9 mouse cellular contexts compared by ENCODE assay signal in genomic region chr8:41824928-41825327, GRCm38 (mm10).
DNase-seq lines count a peak whose midpoint lies in the region; ATAC-seq and TF ChIP-seq lines count a peak whose summit lies in the region.
"Had no signal": no experiment of that assay in that cellular context is flagged by ENCODE, and none has a peak within 500 bp of the region (broad histone marks: within the 10 kb centered on the region; RNA-seq: fewer than 3 reads in every experiment).

No protein-coding gene starts in this region.

- H3K36me3 ChIP-seq in hindbrain, embryonic 14.5 days (replicated peaks; ENCODE audit: control insufficient read depth, insufficient read depth), result no peaks in the 10 kb centered on the region
- no peaks in the 10 kb centered on the region for H3K36me3 ChIP-seq in hindbrain, embryonic 16.5 days (ENCODE audit: control insufficient read depth, insufficient read depth, low read length)
- H3K36me3 ChIP-seq in ES-E14 (ENCODE audit: control insufficient read depth, insufficient read depth, low read length, poor library complexity, severe bottlenecking), result no peaks in the 10 kb centered on the region
- H3K36me3 ChIP-seq: liver, embryonic 15.5 days had no signal

- H3K27me3 ChIP-seq in hindbrain, embryonic 14.5 days (ENCODE audit: control insufficient read depth, insufficient read depth, low read length), result no peaks in the 10 kb centered on the region
- H3K27me3 ChIP-seq in hindbrain, embryonic 16.5 days (replicated peaks; ENCODE audit: control insufficient read depth, insufficient read depth, low read length), result no peaks in the 10 kb centered on the region
- H3K27me3 ChIP-seq: liver, embryonic 15.5 days had no signal

- H3K27ac ChIP-seq in hindbrain, embryonic 14.5 days, result no peak overlapping the region
- H3K27ac ChIP-seq in hindbrain, embryonic 16.5 days (ENCODE audit: low read depth, low read length), result no peak overlapping the region
- no peak overlapping the region for H3K27ac ChIP-seq in ES-E14 (ENCODE audit: insufficient read depth, low read depth, low read length, poor library complexity, severe bottlenecking)
- H3K27ac ChIP-seq: liver, embryonic 15.5 days had no signal

- H3K4me3 ChIP-seq in hindbrain, embryonic 14.5 days (replicated peaks; ENCODE audit: low read length), result no peak overlapping the region
- no peak overlapping the region for H3K4me3 ChIP-seq in hindbrain, embryonic 16.5 days (ENCODE audit: low read length)
- H3K4me3 ChIP-seq in ES-E14 (ENCODE audit: insufficient read depth in 1 of 2, low read depth in 1 of 2, low read length in 2 of 2, poor library complexity in 1 of 2, severe bottlenecking in 1 of 2), result no peak overlapping the region
- H3K4me3 ChIP-seq: liver, embryonic 15.5 days had no signal

- peak; percentile 83 for DNase-seq in hindbrain, embryonic 14.5 days (ENCODE audit: low spot score)
- peak; percentile 59 for DNase-seq in ES-E14 (ENCODE audit: low read depth, low spot score)
- peak; percentile 46 for DNase-seq in cerebellum, adult 9-10 months
- peak; percentile 10 to 42 for DNase-seq in frontal cortex, postnatal 10 days (ENCODE audit: low spot score in 2 of 2)
- peak; percentile 20 for DNase-seq in layer of hippocampus, adult 9-11 months

- no peak overlapping the region for H3K4me2 ChIP-seq in hindbrain, embryonic 14.5 days (replicated peaks)
- no peak overlapping the region for H3K4me2 ChIP-seq in hindbrain, embryonic 16.5 days (ENCODE audit: low read length)
- H3K4me2 ChIP-seq: liver, embryonic 15.5 days had no signal

- no peaks in the 10 kb centered on the region for H3K9me3 ChIP-seq in hindbrain, embryonic 14.5 days (ENCODE audit: control insufficient read depth, low read length)
- no peaks in the 10 kb centered on the region for H3K9me3 ChIP-seq in hindbrain, embryonic 16.5 days (ENCODE audit: control insufficient read depth, low read length)
- H3K9me3 ChIP-seq in ES-E14 (ENCODE audit: control insufficient read depth, insufficient read depth, low read depth, low read length), result no peaks in the 10 kb centered on the region; the same call in 1 of the 2 replicates
- H3K9me3 ChIP-seq: liver, embryonic 15.5 days had no signal

- no peaks in the 10 kb centered on the region for H3K4me1 ChIP-seq in hindbrain, embryonic 14.5 days (replicated peaks; ENCODE audit: control insufficient read depth, insufficient read depth, low read length)
- no peaks in the 10 kb centered on the region for H3K4me1 ChIP-seq in hindbrain, embryonic 16.5 days (ENCODE audit: control insufficient read depth, insufficient read depth, low read depth, low read length)
- no peaks in the 10 kb centered on the region for H3K4me1 ChIP-seq in ES-E14 (ENCODE audit: control insufficient read depth in 2 of 2, insufficient read depth in 2 of 2, low read length in 2 of 2, poor library complexity in 1 of 2)
- H3K4me1 ChIP-seq: liver, embryonic 15.5 days had no signal

- 32% methylated on average over 7 of the region's 7 CpGs for whole genome bisulfite sequencing in hindbrain, embryonic 14.5 days
- WGBS in hindbrain, embryonic 16.5 days, result 20% methylated on average over 7 of the region's 7 CpGs

- in situ Hi-C loops in ES-E14 (cut with MboI; ENCODE audit: low sequenced_read_pairs in 2 of 2, unreplicated experiment in 2 of 2), result no loop called here

- H3K9ac ChIP-seq in hindbrain, embryonic 14.5 days, result no peak overlapping the region
- no peak overlapping the region for H3K9ac ChIP-seq in hindbrain, embryonic 16.5 days (ENCODE audit: low read depth, low read length)
- no peak overlapping the region for H3K9ac ChIP-seq in ES-E14 (ENCODE audit: insufficient read depth, low read depth, low read length, poor library complexity, severe bottlenecking)
- H3K9ac ChIP-seq: liver, embryonic 15.5 days had no signal

- ATAC-seq in hindbrain, embryonic 14.5 days (ENCODE audit: low FRiP score), result no peak
- no peak for ATAC-seq in hindbrain, embryonic 16.5 days
- ATAC-seq in megakaryocyte-erythroid progenitor cell, adult 5-6 weeks (replicated peaks; ENCODE audit: low FRiP score, low TSS enrichment, poor library complexity, severe bottlenecking), result peak; percentile 78
- ATAC-seq in erythroblast, adult 5-6 weeks (replicated peaks; ENCODE audit: low FRiP score, poor library complexity, severe bottlenecking), result no peak

TF ChIP-seq in ES-E14, 5 proteins besides CTCF, POLR2A, EP300 and RAD21:
- TF ChIP-seq CHD2 (IDR thresholded peaks at IDR 0.05; ENCODE audit: low read depth, low read length) (no peak), ZC3H11A (IDR thresholded peaks at IDR 0.05; ENCODE audit: borderline replicate concordance, low read depth, low read length) (peak; percentile 61; the same call in 1 of the 2 replicates)
TF ChIP-seq in ES-E14: peak in this region for 1.

Comparison
In these comparisons a context has a peak if more than half of its experiments do, and no peak if none do; other contexts are left out.
1. DNase-seq: peak in every context shown above with its lines; median percentile 83 in hindbrain, embryonic 14.5 days; 59 in ES-E14; 46 in cerebellum, adult 9-10 months; 26 in frontal cortex, postnatal 10 days; 20 in layer of hippocampus, adult 9-11 months.